Mouse (Mus musculus) liver, embryonic 12.5 days (tissue): ENCODE measurements around the gene Chmp4b. TPM values are rescaled to one million over a fixed set of nuclear protein-coding genes. Genes with fewer than 3 reads are reported as not detected.
A peak's percentile ranks its signal among the peaks of the same experiment; 100 is the strongest.

Source experiments
- ATAC-seq: fragments of 200-750 bp; cut with Nextera tagmentation; 2 replicates; pipeline ENCODE4 v1.8.0; 2017; ENCODE audit warnings: moderate number of reproducible peaks, mild to moderate bottlenecking, moderate library complexity
- H3K27ac ChIP-seq: fragments of 300-500 bp; sonication (generic); 2 replicates; pipeline ENCODE4 v1.5.1; 2016; ENCODE audit warnings: mild to moderate bottlenecking
- H3K27me3 ChIP-seq: fragments of 300-500 bp; sonication (generic); replicated peaks from 2 replicates; pipeline ENCODE4 v1.6.1; 2016; ENCODE audit warnings: mild to moderate bottlenecking, moderate library complexity
- H3K36me3 ChIP-seq: fragments of 300-500 bp; sonication (generic); 2 replicates; pipeline ENCODE4 v1.6.1; 2016; ENCODE audit warnings: mild to moderate bottlenecking, moderate library complexity
- H3K4me1 ChIP-seq: fragments of 300-500 bp; sonication (generic); 2 replicates; pipeline ENCODE4 v1.6.1; 2016
- H3K4me2 ChIP-seq: fragments of 300-500 bp; sonication (generic); 2 replicates; pipeline ENCODE4 v1.6.1; 2016; ENCODE audit warnings: mild to moderate bottlenecking, moderate library complexity
- H3K4me3 ChIP-seq: fragments of 300-500 bp; sonication (generic); 2 replicates; pipeline ENCODE4 v1.5.1; 2016; ENCODE audit warnings: mild to moderate bottlenecking, moderate library complexity
- H3K9ac ChIP-seq: fragments of 300-500 bp; sonication (generic); 2 replicates; pipeline ENCODE4 v1.6.1; 2016; ENCODE audit warnings: mild to moderate bottlenecking, moderate library complexity
- H3K9me3 ChIP-seq: fragments of 300-500 bp; sonication (generic); replicated peaks from 2 replicates; pipeline ENCODE4 v1.6.1; 2016; ENCODE audit warnings: mild to moderate bottlenecking, moderate library complexity
- WGBS: fragments of 180-500 bp; shearing (Covaris S2); methylation state at CpG from one replicate; pipeline ENCODE4 v1.1.7; 2016; ENCODE audit not compliant: insufficient replicate concordance; 5-methylcytosine and 5-hydroxymethylcytosine counted together
- polyA plus RNA-seq: library from polyadenylated mRNA; unstranded; fragments of >200 nt; fragmentation: Nextera tagmentation; extraction: Ambion mirVana; gene quantifications from 2 replicates; pipeline ENCODE4 v1.2.1, GENCODE M21; 2016

Chmp4b gene
- polyA plus RNA-seq, 1 experiment from 2014 or later: 18.2 TPM

DNA sequence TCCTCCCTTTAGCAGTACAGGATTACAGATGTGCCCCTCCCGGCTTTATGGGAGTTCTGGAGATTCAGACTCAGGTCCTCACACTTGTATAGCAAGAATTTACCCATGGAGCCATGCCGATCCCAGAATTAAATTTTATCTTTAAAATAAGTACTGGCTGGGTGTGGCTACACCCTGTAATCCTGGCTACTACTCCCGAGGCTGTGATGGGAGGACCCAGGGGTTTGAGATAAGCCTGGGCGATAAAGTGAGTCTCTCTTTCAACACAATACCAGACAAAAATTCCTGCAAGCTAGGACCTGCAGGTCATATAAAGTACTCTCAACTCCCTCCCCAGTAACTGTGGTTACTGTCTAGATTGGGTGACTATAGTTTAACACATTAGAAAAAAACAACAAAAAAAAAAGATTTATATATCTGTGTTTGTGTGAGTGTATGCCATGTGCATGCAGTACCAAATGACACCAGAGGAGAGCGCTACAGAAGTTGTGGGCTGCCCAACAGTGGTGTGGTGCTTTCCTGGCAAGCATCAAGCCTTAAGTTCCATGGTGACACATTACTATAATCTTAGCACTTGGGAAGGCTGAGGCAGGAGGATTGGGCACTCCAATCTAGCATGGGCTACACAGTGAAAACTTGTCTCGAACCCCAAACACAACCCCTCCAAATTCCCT is 8.7 kb upstream of the Chmp4b start:
- Histone ChIP-seq H3K4me2 (peak overlapping the region; percentile 18; the same call in 1 of the 2 replicates), H3K27me3 (no peaks in the 10 kb centered on the region), H3K9ac (no peak overlapping the region), H3K4me1 (peaks cover 24% of the 10 kb centered on the region), H3K36me3 (peaks cover 73% of the 10 kb centered on the region), H3K27ac (no peak overlapping the region), H3K9me3 (peaks cover 8% of the 10 kb centered on the region), H3K4me3 (no peak overlapping the region)
- WGBS: 48% methylated on average over 6 of the region's 6 CpGs
- ATAC-seq: peak; percentile 25; the same call in 1 of the 2 replicates

DNA sequence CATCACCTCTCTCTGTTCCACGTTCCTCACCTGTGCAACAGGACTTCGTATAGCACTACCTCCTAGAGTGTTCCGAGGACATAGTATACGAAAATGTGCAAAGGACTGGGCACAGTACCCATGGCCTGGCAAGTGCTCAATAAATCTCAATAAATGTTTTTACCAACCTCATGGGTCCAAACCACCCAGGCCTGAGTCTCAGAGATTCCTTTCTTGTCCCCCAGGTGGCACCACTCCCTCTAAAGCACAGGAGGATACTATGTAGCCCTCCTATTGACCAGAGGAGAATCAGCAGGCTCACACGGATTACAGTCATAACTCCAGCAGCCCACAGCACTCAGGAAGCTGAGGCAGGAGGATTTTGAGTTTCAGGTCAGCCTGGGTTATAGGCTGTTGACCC is 4.9 kb upstream of the Chmp4b start:
- Histone ChIP-seq H3K36me3 (peaks cover 41% of the 10 kb centered on the region), H3K27me3 (peaks cover 5% of the 10 kb centered on the region; the same call in 1 of the 2 replicates), H3K4me3 (no peak overlapping the region), H3K9ac (no peak overlapping the region), H3K27ac (0 out of 2 replicates have a peak overlapping the region, but pooled peaks have one; percentile 30), H3K4me1 (peaks cover 24% of the 10 kb centered on the region), H3K9me3 (peaks cover 7% of the 10 kb centered on the region; the same call in 1 of the 2 replicates), H3K4me2 (no peak overlapping the region)
- WGBS: 69% methylated on average over 5 of the region's 5 CpGs
- peak; percentile 42; the same call in 1 of the 2 replicates for ATAC-seq

DNA sequence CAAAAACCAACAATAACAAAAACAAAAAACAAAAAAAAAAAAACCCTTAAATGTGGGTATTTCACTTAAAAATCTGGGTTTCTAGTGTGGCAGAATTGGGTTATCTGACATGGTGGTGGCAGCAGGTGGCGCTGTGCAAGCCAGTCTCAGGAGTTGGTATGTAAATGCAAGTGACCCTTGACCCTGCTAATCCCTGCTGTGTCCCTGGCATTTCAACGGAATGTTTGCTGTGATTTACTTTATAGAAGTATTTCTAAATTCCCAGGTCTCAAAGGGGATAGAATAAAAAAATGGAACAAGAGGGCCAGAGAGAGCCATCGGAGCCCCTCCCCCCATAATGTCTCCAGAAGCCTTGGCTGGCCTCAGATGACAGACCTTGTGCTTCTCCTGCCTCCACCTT is 3.4 kb upstream of the Chmp4b start:
- WGBS: 22% methylated on average over 3 of the region's 3 CpGs
- H3K4me2 ChIP-seq: no peak overlapping the region
- H3K4me3 ChIP-seq: no peak overlapping the region
- H3K27ac ChIP-seq: no peak overlapping the region
- H3K9me3 ChIP-seq: peaks cover 7% of the 10 kb centered on the region; the same call in 1 of the 2 replicates
- no peak overlapping the region for H3K9ac ChIP-seq
- ATAC-seq: no peak
- peaks cover 12% of the 10 kb centered on the region for H3K4me1 ChIP-seq
- H3K27me3 ChIP-seq: peaks cover 6% of the 10 kb centered on the region; the same call in 1 of the 2 replicates
- H3K36me3 ChIP-seq: peaks cover 29% of the 10 kb centered on the region

DNA sequence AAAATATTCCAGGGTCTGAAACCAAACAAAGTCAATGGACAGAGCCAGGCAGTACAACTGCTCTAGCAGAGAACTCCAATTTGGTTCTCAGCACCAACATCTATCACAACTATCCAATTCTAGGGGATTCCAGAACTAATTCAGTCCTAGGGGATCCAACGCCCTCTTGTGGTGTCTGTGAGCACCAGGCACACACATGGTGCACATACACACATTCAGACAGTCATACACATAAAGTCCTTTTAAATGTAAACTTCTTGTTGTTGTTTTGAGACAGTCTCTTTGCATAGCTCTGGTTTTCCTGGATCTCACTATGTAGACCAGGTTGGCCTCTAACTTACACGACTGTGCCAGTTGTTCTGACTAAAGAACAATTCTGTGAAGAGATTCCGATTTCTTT is 1.1 kb upstream of the Chmp4b start:
- Histone ChIP-seq H3K4me2 (no peak overlapping the region), H3K9ac (no peak overlapping the region), H3K9me3 (peaks cover 7% of the 10 kb centered on the region; the same call in 1 of the 2 replicates), H3K27me3 (peaks cover 6% of the 10 kb centered on the region; the same call in 1 of the 2 replicates), H3K4me3 (no peak overlapping the region), H3K4me1 (peaks cover 12% of the 10 kb centered on the region; the same call in 1 of the 2 replicates), H3K27ac (no peak overlapping the region), H3K36me3 (peaks cover 9% of the 10 kb centered on the region)
- 75% methylated on average over 3 of the region's 3 CpGs for WGBS
- ATAC-seq: no peak

DNA sequence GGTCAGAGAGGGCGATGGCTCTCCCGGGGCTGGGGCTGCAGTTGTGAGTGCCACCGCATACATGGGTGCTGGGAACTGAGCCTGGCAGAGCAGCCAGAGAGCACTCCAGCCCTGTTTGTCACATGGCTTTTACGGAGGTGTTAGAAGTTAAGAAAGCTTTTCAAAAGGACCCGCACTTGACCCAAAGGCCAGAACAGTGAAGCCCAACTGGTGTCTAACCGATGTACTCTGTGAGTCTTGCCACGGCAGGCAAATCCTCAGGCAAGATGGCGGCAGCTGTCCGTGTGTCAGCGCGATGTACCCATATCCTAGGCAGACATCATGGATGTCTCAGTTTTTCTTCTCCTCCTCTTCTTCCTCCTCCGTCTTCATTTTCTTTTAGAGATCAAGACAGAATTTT is 3.5 kb downstream of the Chmp4b start:
- H3K9ac ChIP-seq: no peak overlapping the region
- no peak for ATAC-seq
- H3K9me3 ChIP-seq: peaks cover 7% of the 10 kb centered on the region; the same call in 1 of the 2 replicates
- H3K27me3 ChIP-seq: peaks cover 6% of the 10 kb centered on the region; the same call in 1 of the 2 replicates
- peaks cover 38% of the 10 kb centered on the region for H3K4me1 ChIP-seq
- WGBS: 92% methylated on average over 12 of the region's 12 CpGs
- no peak overlapping the region for H3K4me2 ChIP-seq
- no peaks in the 10 kb centered on the region; the same call in 1 of the 2 replicates for H3K36me3 ChIP-seq
- no peak overlapping the region for H3K27ac ChIP-seq
- no peak overlapping the region for H3K4me3 ChIP-seq

DNA sequence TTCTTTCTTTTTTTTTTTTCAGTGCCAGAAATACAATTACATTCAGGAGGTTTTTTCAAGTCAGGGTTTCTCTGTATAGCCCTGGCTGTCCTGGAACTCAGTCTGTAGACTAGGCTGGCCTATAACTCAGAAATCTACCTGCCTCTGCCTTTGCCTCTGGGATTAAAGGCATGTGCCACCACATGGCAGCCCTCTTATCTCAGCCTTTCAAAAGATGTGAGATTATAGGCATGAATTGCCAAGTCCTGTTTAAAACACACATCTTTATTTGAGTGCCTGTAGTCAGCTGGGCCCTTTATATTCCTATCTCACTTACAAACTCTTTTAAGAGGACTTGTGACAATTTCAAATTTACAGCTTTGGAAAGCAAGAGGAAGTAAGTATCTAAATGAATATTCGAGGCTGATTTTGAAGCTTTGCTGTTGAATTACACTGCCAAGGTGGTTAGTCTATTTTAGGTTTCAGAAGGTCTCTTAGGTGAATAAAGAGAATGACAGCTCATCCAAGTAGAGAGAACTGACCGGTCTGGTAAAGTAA is 4.4 kb downstream of the Chmp4b start:
- H3K36me3 ChIP-seq: peaks cover 9% of the 10 kb centered on the region
- no peak for ATAC-seq
- peaks cover 6% of the 10 kb centered on the region; the same call in 1 of the 2 replicates for H3K27me3 ChIP-seq
- peak overlapping the region; percentile 95 for H3K4me3 ChIP-seq
- no peaks in the 10 kb centered on the region for H3K9me3 ChIP-seq
- peaks cover 46% of the 10 kb centered on the region for H3K4me1 ChIP-seq
- WGBS: 66% methylated on average over 2 of the region's 2 CpGs
- peak overlapping the region; percentile 50 for H3K9ac ChIP-seq
- peak overlapping the region; percentile 86 for H3K4me2 ChIP-seq
- peak overlapping the region; percentile 70 for H3K27ac ChIP-seq

DNA sequence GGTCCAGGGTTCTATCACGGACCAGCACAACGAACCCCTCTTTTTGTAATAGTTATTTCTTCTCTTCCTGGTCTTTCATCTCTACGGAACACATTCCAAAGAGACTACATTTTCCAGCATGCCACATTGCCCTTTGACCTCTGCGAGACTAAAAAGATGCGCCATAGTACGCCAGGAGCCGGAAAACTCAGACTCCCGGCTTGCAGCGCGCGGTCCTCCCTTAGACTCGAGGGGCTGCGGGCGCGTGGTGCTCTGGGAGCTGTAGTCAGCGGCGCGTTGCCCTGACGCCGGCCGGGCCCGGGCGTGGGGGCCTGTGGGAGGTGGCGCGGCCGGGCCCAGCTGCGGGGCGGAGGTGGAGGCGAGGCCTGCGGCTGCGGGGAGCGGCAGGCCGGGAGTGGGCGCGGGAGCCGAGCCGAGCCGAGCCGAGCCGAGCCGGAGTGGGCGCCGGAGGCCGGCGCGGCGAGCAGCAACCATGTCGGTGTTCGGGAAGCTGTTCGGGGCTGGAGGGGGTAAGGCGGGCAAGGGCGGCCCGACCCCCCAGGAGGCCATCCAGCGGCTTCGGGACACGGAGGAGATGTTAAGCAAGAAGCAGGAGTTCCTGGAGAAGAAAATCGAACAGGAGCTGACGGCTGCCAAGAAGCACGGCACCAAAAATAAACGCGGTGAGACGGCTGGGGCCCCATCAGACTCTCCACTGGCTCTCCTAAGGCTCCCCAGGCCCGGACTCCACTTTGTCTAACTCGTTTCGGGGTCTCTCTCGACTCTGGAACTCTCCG is 5.4 kb downstream of the Chmp4b start:
- peak; percentile 99 for ATAC-seq
- H3K36me3 ChIP-seq: peaks cover 19% of the 10 kb centered on the region
- peak overlapping the region; percentile 95 for H3K4me3 ChIP-seq
- under 1% methylated on average over 67 of the region's 67 CpGs for WGBS
- peak overlapping the region; percentile 97 for H3K9ac ChIP-seq
- no peaks in the 10 kb centered on the region for H3K9me3 ChIP-seq
- peak overlapping the region; percentile 86 for H3K4me2 ChIP-seq
- no peaks in the 10 kb centered on the region for H3K27me3 ChIP-seq
- peaks cover 46% of the 10 kb centered on the region for H3K4me1 ChIP-seq
- peak overlapping the region; percentile 92 for H3K27ac ChIP-seq

DNA sequence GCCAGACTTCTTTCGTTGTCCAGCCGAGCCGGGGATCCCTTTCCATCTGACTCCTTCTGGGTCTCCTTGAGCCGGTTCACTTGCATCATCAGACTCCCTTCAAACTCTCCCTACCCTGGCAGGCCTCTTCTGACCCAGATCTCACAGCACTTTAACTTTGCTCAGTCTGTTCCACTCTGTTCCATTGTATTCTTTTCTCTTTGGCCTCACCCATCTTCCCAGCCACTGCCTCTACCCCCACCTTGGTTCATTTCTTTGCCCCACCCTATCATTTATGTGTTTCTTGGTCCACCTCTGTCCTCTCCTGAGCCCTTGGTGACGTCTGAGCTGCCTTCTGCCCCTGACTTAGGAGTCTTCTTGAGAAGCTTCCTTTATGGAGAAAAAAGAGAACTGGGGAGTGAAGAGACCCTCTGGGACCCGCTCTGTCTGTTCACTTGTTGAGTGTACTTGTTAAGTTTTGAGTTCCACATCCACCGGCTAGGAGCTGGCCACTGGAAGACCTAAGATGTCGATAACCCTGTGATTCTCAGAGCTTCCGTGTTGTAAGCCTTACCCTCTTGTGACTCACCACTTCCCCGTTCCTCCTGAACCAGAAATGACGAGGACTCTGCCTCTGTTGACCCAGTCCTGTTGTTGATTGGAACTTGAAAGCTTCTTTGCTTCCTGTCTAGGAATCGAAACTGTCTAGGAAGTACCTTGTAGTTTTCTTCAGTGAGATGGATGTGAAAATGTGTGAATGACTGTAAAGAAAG is 6.2 kb downstream of the Chmp4b start:
- Histone ChIP-seq H3K4me3 (peak overlapping the region; percentile 95), H3K9me3 (no peaks in the 10 kb centered on the region), H3K27me3 (no peaks in the 10 kb centered on the region), H3K4me2 (peak overlapping the region; percentile 86), H3K4me1 (peaks cover 46% of the 10 kb centered on the region), H3K27ac (peak overlapping the region; percentile 92), H3K36me3 (peaks cover 24% of the 10 kb centered on the region), H3K9ac (peak overlapping the region; percentile 97)
- WGBS: 2% methylated on average over 12 of the region's 12 CpGs
- ATAC-seq: peak; percentile 30

DNA sequence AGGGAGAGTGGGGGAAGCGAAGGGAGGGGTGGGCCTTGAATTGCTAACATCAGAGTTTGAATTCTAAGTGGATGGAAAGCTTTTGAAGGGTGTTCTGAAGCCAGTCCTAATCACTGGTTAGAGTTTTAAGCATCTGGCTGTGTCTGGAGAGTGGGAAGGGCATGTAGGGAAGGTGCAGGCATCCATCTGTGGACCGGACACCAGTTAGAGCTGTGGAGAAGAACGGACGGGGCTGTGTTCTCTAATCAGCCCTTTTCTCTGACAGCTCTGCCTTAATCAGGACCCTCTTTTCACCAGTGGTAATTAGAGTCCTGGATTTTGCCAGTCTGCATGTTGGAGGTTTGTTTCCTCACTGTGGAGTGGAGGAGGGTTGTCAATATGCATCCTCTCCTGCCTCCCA is 7.6 kb downstream of the Chmp4b start:
- Histone ChIP-seq H3K9ac (peak overlapping the region; percentile 97; the same call in 1 of the 2 replicates), H3K27ac (peak overlapping the region; percentile 92), H3K4me2 (peak overlapping the region; percentile 86), H3K27me3 (no peaks in the 10 kb centered on the region), H3K36me3 (peaks cover 36% of the 10 kb centered on the region), H3K9me3 (no peaks in the 10 kb centered on the region), H3K4me3 (peak overlapping the region; percentile 10; the same call in 1 of the 2 replicates), H3K4me1 (peaks cover 46% of the 10 kb centered on the region)
- 64% methylated on average over 4 of the region's 4 CpGs for whole genome bisulfite sequencing
- no peak for ATAC-seq

DNA sequence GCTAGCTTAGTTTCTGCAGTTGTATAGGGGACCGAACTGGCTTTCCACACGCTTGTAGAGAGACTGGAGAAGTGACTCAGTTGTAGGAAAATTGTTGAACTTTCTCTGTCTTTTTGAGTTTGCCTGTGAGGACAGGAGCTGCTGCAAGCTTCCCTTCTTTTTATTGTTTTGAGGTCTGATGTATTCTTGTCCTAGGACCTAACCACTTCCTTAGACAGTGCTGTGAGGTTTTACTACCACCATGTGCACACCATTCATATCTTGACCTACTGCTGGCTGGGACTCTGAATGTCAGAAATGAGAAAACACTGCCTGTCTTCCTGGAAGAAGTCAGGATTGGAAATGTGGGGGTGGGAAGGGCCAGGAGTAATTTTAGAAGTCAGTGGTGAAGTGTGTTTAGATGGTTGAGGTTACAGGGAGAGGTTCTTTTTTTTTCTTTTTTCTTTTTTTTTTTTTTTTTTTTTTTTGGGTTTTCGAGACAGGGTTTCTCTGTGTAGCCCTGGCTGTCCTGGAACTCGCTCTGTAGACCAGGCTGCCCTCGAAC is 8.1 kb downstream of the Chmp4b start:
- ATAC-seq: no peak
- peak overlapping the region; percentile 92 for H3K27ac ChIP-seq
- no peaks in the 10 kb centered on the region for H3K27me3 ChIP-seq
- H3K9ac ChIP-seq: peak overlapping the region; percentile 97; the same call in 1 of the 2 replicates
- H3K36me3 ChIP-seq: peaks cover 41% of the 10 kb centered on the region
- peak overlapping the region; percentile 86 for H3K4me2 ChIP-seq
- WGBS: 68% methylated on average over 2 of the region's 5 CpGs
- peaks cover 41% of the 10 kb centered on the region for H3K4me1 ChIP-seq
- H3K9me3 ChIP-seq: no peaks in the 10 kb centered on the region
- H3K4me3 ChIP-seq: peak overlapping the region; percentile 10; the same call in 1 of the 2 replicates

DNA sequence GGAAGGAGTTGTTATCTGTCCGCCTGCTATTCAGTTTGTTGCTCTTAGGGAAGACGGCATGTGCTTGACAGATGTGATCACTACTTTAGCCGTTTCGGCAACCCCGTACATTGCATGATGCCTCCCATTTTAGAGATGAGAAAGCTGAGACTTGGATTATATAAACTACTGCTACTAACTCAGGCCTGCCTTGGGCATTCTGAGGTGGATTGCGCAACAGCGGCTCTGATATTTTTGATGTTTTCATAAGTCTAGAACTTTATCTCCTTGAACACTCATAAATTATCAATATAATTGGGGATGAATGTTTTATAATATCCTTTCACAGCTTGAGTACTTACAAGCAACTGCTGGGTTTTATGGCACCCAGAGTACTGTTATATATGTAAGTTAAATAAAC is 17.2 kb downstream of the Chmp4b start:
- H3K4me2 ChIP-seq: no peak overlapping the region
- H3K36me3 ChIP-seq: peaks cover 51% of the 10 kb centered on the region
- no peaks in the 10 kb centered on the region for H3K9me3 ChIP-seq
- no peak overlapping the region for H3K4me3 ChIP-seq
- 71% methylated on average over 7 of the region's 7 CpGs for WGBS
- peaks cover 19% of the 10 kb centered on the region for H3K4me1 ChIP-seq
- ATAC-seq: no peak
- H3K9ac ChIP-seq: no peak overlapping the region
- no peaks in the 10 kb centered on the region for H3K27me3 ChIP-seq
- H3K27ac ChIP-seq: no peak overlapping the region
